Mouse (Mus musculus): ENCODE data around the gene Rapgef2.

DNA sequence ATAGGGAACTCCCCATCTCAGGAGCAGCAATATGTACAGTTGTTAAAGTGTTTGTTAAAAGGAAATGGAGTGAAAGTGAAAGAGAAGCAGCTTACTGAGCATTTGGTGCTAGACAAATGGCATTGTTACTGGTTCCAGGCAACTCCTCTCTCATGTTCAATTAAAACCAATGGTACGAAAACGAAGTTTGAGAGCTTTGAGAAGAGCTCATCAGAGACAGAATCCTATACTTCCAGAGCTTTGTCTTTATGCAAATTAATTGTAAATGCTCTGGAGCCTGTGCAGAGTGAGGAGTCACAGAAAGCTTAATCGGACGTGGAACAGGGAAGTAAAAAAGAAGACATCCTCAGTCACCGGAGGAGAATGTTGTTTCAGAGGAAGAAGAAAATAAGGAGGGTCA is 241.1 kb downstream of the Rapgef2 start:
- TF ChIP-seq POLR2A (IDR thresholded peaks at IDR 0.05; ENCODE audit: control insufficient read depth, extremely low read depth, insufficient read depth, low read length, poor library complexity) (no peak), CTCF (IDR thresholded peaks at IDR 0.05; ENCODE audit: borderline replicate concordance, control insufficient read depth, extremely low read depth, insufficient read depth, low read length, poor library complexity) (no peak)

Measured in thymus, adult 2 months (tissue).